Comparison of ENCODE assay signal across 12 mouse cellular contexts in genomic region chr4:154985151-154985777, GRCm38 (mm10). TPM values are rescaled to one million over a fixed set of nuclear protein-coding genes. Genes with fewer than 3 reads are reported as not detected.
A peak's percentile ranks its signal among the peaks of the same experiment; 100 is the strongest.
DNase-seq lines count a peak whose midpoint lies in the region; ATAC-seq and TF ChIP-seq lines count a peak whose summit lies in the region.
"Had no signal": no experiment of that assay in that cellular context is flagged by ENCODE, and none has a peak within 500 bp of the region (broad histone marks: within the 10 kb centered on the region; RNA-seq: fewer than 3 reads in every experiment).

No protein-coding gene starts in this region.

- peaks cover 25% of the 10 kb centered on the region for H3K27me3 ChIP-seq in forebrain, embryonic 13.5 days
- peaks cover 29% of the 10 kb centered on the region for H3K27me3 ChIP-seq in forebrain, embryonic 12.5 days
- no peaks in the 10 kb centered on the region for H3K27me3 ChIP-seq in kidney, postnatal 0 days (ENCODE audit: insufficient read depth, low read length)
- peaks cover 39% of the 10 kb centered on the region for H3K27me3 ChIP-seq in E14TG2a.4 (ENCODE audit: insufficient read depth, low read length)
- H3K27me3 ChIP-seq in forebrain, postnatal 0 days (ENCODE audit: insufficient read depth, low read length): no peaks in the 10 kb centered on the region

- no peak overlapping the region for H3K4me3 ChIP-seq in forebrain, embryonic 13.5 days
- no peak overlapping the region for H3K4me3 ChIP-seq in forebrain, embryonic 12.5 days (replicated peaks)
- H3K4me3 ChIP-seq in kidney, postnatal 0 days (replicated peaks; ENCODE audit: low read depth, low read length): no peak overlapping the region
- peak overlapping the region; percentile 64 for H3K4me3 ChIP-seq in E14TG2a.4 (replicated peaks; ENCODE audit: low read length)
- no peak overlapping the region for H3K4me3 ChIP-seq in forebrain, postnatal 0 days (ENCODE audit: low read depth, low read length)
- H3K4me3 ChIP-seq: heart, adult 2 months had no signal

- no peak for TF ChIP-seq CTCF in kidney, postnatal 0 days (IDR thresholded peaks at IDR 0.05; ENCODE audit: low read depth)
- no peak for TF ChIP-seq CTCF in E14TG2a.4 (conservative IDR thresholded peaks at IDR 0.05; ENCODE audit: low read length)
- TF ChIP-seq CTCF in forebrain, postnatal 0 days (IDR thresholded peaks at IDR 0.05; ENCODE audit: low read depth): no peak

- H3K36me3 ChIP-seq in forebrain, embryonic 13.5 days (ENCODE audit: poor library complexity, severe bottlenecking): peaks cover 19% of the 10 kb centered on the region
- H3K36me3 ChIP-seq in forebrain, embryonic 12.5 days (replicated peaks): peaks cover 17% of the 10 kb centered on the region
- H3K36me3 ChIP-seq in kidney, postnatal 0 days (ENCODE audit: insufficient read depth, low read length): peaks cover 11% of the 10 kb centered on the region
- H3K36me3 ChIP-seq in E14TG2a.4 (ENCODE audit: insufficient read depth, low read length): peaks cover 20% of the 10 kb centered on the region
- H3K36me3 ChIP-seq in forebrain, postnatal 0 days (ENCODE audit: insufficient read depth): peaks cover 12% of the 10 kb centered on the region

- 76% methylated on average over 5 of the region's 5 CpGs for WGBS in forebrain, embryonic 13.5 days
- WGBS in forebrain, embryonic 12.5 days: 75% methylated on average over 5 of the region's 5 CpGs
- whole genome bisulfite sequencing in kidney, postnatal 0 days: 81% methylated on average over 5 of the region's 5 CpGs
- 83% methylated on average over 5 of the region's 5 CpGs for WGBS in forebrain, postnatal 0 days

- no peak overlapping the region for H3K4me2 ChIP-seq in forebrain, embryonic 13.5 days
- no peak overlapping the region for H3K4me2 ChIP-seq in forebrain, embryonic 12.5 days
- 0 out of 2 replicates have a peak overlapping the region, but pooled peaks have one; percentile 21 for H3K4me2 ChIP-seq in kidney, postnatal 0 days (ENCODE audit: low read length)
- H3K4me2 ChIP-seq in forebrain, postnatal 0 days (ENCODE audit: low read depth): no peak overlapping the region

- 0 out of 2 replicates have a peak overlapping the region, but pooled peaks have one; percentile 10 for H3K9ac ChIP-seq in forebrain, embryonic 13.5 days
- H3K9ac ChIP-seq in forebrain, embryonic 12.5 days: no peak overlapping the region
- H3K9ac ChIP-seq in kidney, postnatal 0 days (ENCODE audit: low read depth, low read length): no peak overlapping the region
- H3K9ac ChIP-seq in forebrain, postnatal 0 days: peak overlapping the region; percentile 14; the same call in 1 of the 2 replicates

- no peak for DNase-seq in kidney, postnatal 0 days (ENCODE audit: low spot score)
- DNase-seq in kidney, postnatal 10 days: no peak
- no peak for DNase-seq in forebrain, postnatal 0 days
- no peak for DNase-seq in liver
- no peak for DNase-seq in yolk sac, embryonic 10.5 days (ENCODE audit: low spot score)

- H3K9me3 ChIP-seq in forebrain, embryonic 13.5 days (replicated peaks): no peaks in the 10 kb centered on the region
- no peaks in the 10 kb centered on the region for H3K9me3 ChIP-seq in forebrain, embryonic 12.5 days
- no peaks in the 10 kb centered on the region for H3K9me3 ChIP-seq in kidney, postnatal 0 days (replicated peaks; ENCODE audit: low read length)
- no peaks in the 10 kb centered on the region for H3K9me3 ChIP-seq in E14TG2a.4 (ENCODE audit: low read length)
- no peaks in the 10 kb centered on the region for H3K9me3 ChIP-seq in forebrain, postnatal 0 days (ENCODE audit: low read length)

- ATAC-seq in forebrain, embryonic 13.5 days: no peak
- ATAC-seq in forebrain, embryonic 12.5 days (ENCODE audit: low FRiP score): no peak
- ATAC-seq in kidney, postnatal 0 days (replicated peaks; ENCODE audit: low FRiP score, low read depth): no peak
- no peak for ATAC-seq in forebrain, postnatal 0 days
- ATAC-seq: hindbrain, embryonic 16.5 days; midbrain, embryonic 16.5 days had no signal

- peaks cover 19% of the 10 kb centered on the region for H3K4me1 ChIP-seq in forebrain, embryonic 13.5 days
- peaks cover 24% of the 10 kb centered on the region for H3K4me1 ChIP-seq in forebrain, embryonic 12.5 days
- peaks cover 6% of the 10 kb centered on the region; the same call in 1 of the 2 replicates for H3K4me1 ChIP-seq in kidney, postnatal 0 days (replicated peaks; ENCODE audit: insufficient read depth, low read length)
- peaks cover 61% of the 10 kb centered on the region for H3K4me1 ChIP-seq in E14TG2a.4 (replicated peaks; ENCODE audit: low read depth, low read length)
- H3K4me1 ChIP-seq in forebrain, postnatal 0 days (ENCODE audit: insufficient read depth): no peaks in the 10 kb centered on the region

- H3K27ac ChIP-seq in forebrain, embryonic 13.5 days: no peak overlapping the region
- no peak overlapping the region for H3K27ac ChIP-seq in forebrain, embryonic 12.5 days
- H3K27ac ChIP-seq in kidney, postnatal 0 days: no peak overlapping the region
- no peak overlapping the region for H3K27ac ChIP-seq in forebrain, postnatal 0 days (ENCODE audit: low read depth, low read length)
- H3K27ac ChIP-seq: heart, adult 2 months had no signal

RNA-seq across cellular contexts. Expression of gene Pank4, which starts 21.3 kb away (rescaled TPM):
- 41.1 and 45.0 TPM in 2 replicates for polyA plus RNA-seq in forebrain, embryonic 13.5 days (2015; fragmentation: Nextera tagmentation; extraction: Ambion mirVana)
- polyA plus RNA-seq in forebrain, embryonic 12.5 days (2016; fragmentation: Nextera tagmentation; extraction: Ambion mirVana): 46.7 and 51.8 TPM in 2 replicates
- 30.4 TPM in 2 replicates for polyA plus RNA-seq in kidney, postnatal 0 days (2015; fragmentation: Nextera tagmentation; extraction: Ambion mirVana)
- total RNA-seq in forebrain, postnatal 0 days (2014; rRNA removed): 39.7 and 40.0 TPM in 2 replicates
- 20.4 and 22.6 TPM in 2 replicates for polyA plus RNA-seq in forebrain, postnatal 0 days (2015; fragmentation: Nextera tagmentation; extraction: Ambion mirVana)

RNA-seq across cellular contexts. Expression of gene Hes5, which starts 24.5 kb away (rescaled TPM):
- polyA plus RNA-seq in forebrain, embryonic 13.5 days (2015; fragmentation: Nextera tagmentation; extraction: Ambion mirVana): 243 and 266 TPM in 2 replicates
- 456 and 462 TPM in 2 replicates for polyA plus RNA-seq in forebrain, embryonic 12.5 days (2016; fragmentation: Nextera tagmentation; extraction: Ambion mirVana)
- polyA plus RNA-seq in kidney, postnatal 0 days (2015; fragmentation: Nextera tagmentation; extraction: Ambion mirVana): 5.8 and 6.2 TPM in 2 replicates
- 92.2 and 100 TPM in 2 replicates for total RNA-seq in forebrain, postnatal 0 days (2014; rRNA removed)
- 107 and 120 TPM in 2 replicates for polyA plus RNA-seq in forebrain, postnatal 0 days (2015; fragmentation: Nextera tagmentation; extraction: Ambion mirVana)
- total RNA-seq: heart, adult 2 months; liver, adult 2 months had no signal
- polyA plus RNA-seq: liver, adult 2 months had no signal

RNA-seq across cellular contexts. Expression of gene Tnfrsf14, which starts 56.9 kb away (rescaled TPM):
- polyA plus RNA-seq in forebrain, embryonic 13.5 days (2015; fragmentation: Nextera tagmentation; extraction: Ambion mirVana): 0.14 and 0.28 TPM in 2 replicates
- polyA plus RNA-seq in forebrain, embryonic 12.5 days (2016; fragmentation: Nextera tagmentation; extraction: Ambion mirVana): 0.21 and 1.2 TPM in 2 replicates
- polyA plus RNA-seq in kidney, postnatal 0 days (2015; fragmentation: Nextera tagmentation; extraction: Ambion mirVana): 0.75 and 1.3 TPM in 2 replicates
- 2.6 TPM in 1 of 2 replicates, not detected in the other for total RNA-seq in forebrain, postnatal 0 days (2014; rRNA removed)
- polyA plus RNA-seq in forebrain, postnatal 0 days (2015; fragmentation: Nextera tagmentation; extraction: Ambion mirVana): not detected in 2 replicates
- polyA plus RNA-seq: midbrain, embryonic 16.5 days had no signal

Comparison
In these comparisons a context has a peak if more than half of its experiments do, and no peak if none do; other contexts are left out.
1. H3K9ac ChIP-seq: peak in forebrain, embryonic 13.5 days (single experiment) and forebrain, postnatal 0 days (single experiment); none in forebrain, embryonic 12.5 days (single experiment) and kidney, postnatal 0 days (single experiment).
2. RNA of gene Hes5, which starts 24.5 kb away (polyA plus RNA-seq): 456 to 462 TPM in forebrain, embryonic 12.5 days, 243 to 266 TPM in forebrain, embryonic 13.5 days and 107 to 120 TPM in forebrain, postnatal 0 days; 5.8 to 6.2 TPM in kidney, postnatal 0 days; every median in the first group is over 10 times any median in the second.